Mouse (Mus musculus): ENCODE results near the gene Smco2. TPM values are rescaled to one million over a fixed set of nuclear protein-coding genes. Genes with fewer than 3 reads are reported as not detected.

Smco2 gene
- not detected in 2 replicates for polyA plus RNA-seq (2016; fragmentation: Nextera tagmentation; extraction: Ambion mirVana)

DNA sequence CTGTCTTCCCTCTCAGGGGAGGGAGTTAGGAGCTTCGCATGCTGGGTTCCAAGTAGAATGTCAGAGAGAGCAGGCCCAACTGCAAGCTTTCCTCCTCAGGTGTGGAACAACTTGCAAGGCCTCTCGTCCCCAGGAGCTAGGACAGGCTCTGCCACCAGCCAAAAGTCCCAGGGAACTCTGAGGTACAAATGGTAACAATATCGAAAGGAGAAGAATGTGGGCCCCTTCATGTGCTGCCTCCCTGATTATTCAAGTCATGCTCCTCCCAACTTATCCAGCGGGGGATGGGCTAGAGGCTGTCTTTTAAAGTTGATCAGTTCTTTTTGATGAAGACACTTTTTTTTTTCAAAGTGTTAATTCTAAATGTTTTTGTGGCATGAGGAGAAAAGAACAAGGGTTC is at the start of gene Smco2:
Gene Smco2, plus strand, starts transcription at position 55 of the 400 bp plus-strand sequence.
- Histone ChIP-seq H3K36me3 (no peaks in the 10 kb centered on the region), H3K4me1 (no peaks in the 10 kb centered on the region), H3K4me3 (no peak within 1 kb of the TSS), H3K27me3 (no peaks in the 10 kb centered on the region), H3K4me2 (replicated peaks) (no peak within 1 kb of the TSS), H3K9me3 (replicated peaks) (no peaks in the 10 kb centered on the region), H3K27ac (no peak within 1 kb of the TSS), H3K9ac (no peak within 1 kb of the TSS)
- no peak for ATAC-seq (ENCODE audit: low FRiP score)
- 73% methylated on average over 4 of the region's 4 CpGs for WGBS

DNA sequence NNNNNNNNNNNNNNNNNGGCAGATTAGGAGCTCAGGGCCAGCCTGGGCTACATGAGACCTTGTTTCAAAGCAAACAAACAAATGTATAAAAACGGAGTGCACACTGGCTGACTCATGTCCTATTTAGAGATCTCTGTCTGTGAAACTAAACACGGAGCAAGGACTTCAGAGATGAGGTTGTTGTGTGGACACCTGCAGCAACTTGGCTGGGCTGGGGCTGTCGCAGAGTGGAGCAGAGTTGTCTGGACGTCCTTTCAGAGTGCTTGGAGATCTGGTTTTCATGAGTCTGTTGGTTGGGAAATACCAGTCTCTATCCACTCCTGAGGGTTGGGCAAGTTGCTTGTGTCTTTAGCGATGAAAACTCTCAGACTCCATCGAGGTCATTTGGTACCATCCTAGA is 39.9 kb upstream of the Smco2 start:
- ATAC-seq (ENCODE audit: low FRiP score) = no peak
- H3K4me1 ChIP-seq = no peaks in the 10 kb centered on the region
- H3K4me2 ChIP-seq (replicated peaks) = no peak overlapping the region
- no peak overlapping the region for H3K4me3 ChIP-seq
- 89% methylated on average over 6 of the region's 6 CpGs for WGBS
- H3K27me3 ChIP-seq = no peaks in the 10 kb centered on the region
- no peaks in the 10 kb centered on the region for H3K9me3 ChIP-seq (replicated peaks)
- H3K27ac ChIP-seq = no peak overlapping the region
- no peak overlapping the region for H3K9ac ChIP-seq
- no peaks in the 10 kb centered on the region for H3K36me3 ChIP-seq

DNA sequence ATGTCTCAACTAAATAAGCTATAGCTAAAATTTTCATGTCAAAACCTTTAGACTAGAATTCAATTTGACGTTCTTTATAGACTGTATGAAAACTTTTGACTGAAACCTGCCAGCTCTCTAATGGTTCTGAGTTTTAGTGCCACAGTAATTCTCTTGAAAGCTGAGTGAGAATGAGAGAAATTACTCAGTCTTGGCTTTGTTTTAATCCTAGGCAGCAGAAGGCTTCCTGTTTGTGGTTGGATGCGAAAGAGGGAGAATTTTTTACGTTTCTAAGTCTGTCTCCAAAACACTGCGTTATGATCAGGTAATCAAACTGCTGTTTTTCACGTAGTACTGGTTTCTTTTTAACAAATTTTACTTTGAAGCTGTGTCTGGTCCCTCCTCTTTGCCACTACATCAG is 36.9 kb upstream of the Smco2 start:
- Histone ChIP-seq H3K4me3 (no peak overlapping the region), H3K27me3 (no peaks in the 10 kb centered on the region), H3K36me3 (no peaks in the 10 kb centered on the region), H3K27ac (no peak overlapping the region), H3K4me2 (replicated peaks) (no peak overlapping the region), H3K4me1 (no peaks in the 10 kb centered on the region), H3K9ac (no peak overlapping the region), H3K9me3 (replicated peaks) (no peaks in the 10 kb centered on the region)
- no peak for ATAC-seq (ENCODE audit: low FRiP score)
- 90% methylated on average over 5 of the region's 5 CpGs for WGBS

DNA sequence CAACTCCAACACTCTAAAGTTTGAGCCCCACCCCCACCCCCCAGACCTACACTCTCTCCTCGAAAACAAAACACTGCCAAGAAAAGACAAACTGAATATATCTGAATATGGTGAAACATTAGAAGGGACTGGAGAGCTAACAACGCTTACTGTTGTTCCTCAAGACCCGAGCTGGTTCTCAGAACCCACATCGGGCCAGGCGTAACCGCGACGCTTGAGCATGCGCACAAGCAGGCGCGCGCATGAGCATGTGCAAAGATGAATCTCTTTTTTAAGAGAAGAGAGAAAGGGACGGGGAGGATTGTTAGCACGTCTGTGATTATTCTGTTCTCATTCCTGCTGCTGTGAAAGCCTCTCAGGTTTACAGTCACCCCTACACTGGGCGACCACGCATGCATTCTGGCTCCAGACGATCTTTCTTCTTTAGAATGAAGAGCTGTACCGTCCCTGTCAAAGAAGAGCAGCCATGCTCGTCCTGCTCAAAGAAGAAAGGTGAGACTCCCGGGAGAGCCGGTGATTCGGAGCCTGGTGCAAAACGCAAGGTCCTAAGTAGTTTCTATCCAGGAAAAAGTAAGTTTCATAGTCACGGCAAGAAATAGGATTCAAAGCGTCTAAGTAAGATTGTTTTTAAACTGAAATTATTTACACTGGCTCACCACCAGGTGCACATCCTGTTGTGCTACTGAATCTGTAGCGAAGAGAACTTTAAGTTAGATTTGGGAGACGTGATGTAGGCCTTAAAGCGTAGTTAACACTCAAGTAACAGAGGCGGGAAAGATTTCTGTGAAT is 29.5 kb upstream of the Smco2 start:
- Histone ChIP-seq H3K4me2 (replicated peaks) (no peak overlapping the region), H3K4me3 (no peak overlapping the region), H3K36me3 (no peaks in the 10 kb centered on the region), H3K27me3 (no peaks in the 10 kb centered on the region), H3K9ac (no peak overlapping the region), H3K4me1 (no peaks in the 10 kb centered on the region), H3K27ac (no peak overlapping the region), H3K9me3 (replicated peaks) (no peaks in the 10 kb centered on the region)
- no peak for ATAC-seq (ENCODE audit: low FRiP score)
- 81% methylated on average over 29 of the region's 29 CpGs for WGBS

DNA sequence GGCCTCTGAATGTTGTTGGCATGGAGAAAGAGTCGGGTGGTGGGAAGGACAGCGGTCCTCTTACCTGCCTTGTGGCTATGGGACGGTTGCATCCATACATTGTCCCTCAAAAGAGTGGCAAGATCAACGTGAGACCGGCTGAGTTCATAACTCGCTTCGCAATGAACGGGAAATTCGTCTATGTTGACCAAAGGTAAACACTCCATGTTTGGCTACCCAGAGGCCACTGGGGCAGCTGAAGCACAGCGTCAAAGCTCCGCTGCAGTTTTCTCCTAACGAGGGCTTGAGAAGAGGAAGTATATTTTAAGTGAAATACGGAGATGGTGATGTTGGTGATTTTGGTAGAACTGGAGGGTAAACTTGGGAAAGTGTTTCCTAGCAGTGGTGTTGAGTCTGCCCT is 27.9 kb upstream of the Smco2 start:
- WGBS = 94% methylated on average over 13 of the region's 13 CpGs
- H3K27ac ChIP-seq = no peak overlapping the region
- H3K36me3 ChIP-seq = no peaks in the 10 kb centered on the region
- no peak for ATAC-seq (ENCODE audit: low FRiP score)
- no peak overlapping the region for H3K4me2 ChIP-seq (replicated peaks)
- no peak overlapping the region for H3K4me3 ChIP-seq
- H3K27me3 ChIP-seq = no peaks in the 10 kb centered on the region
- no peaks in the 10 kb centered on the region for H3K9me3 ChIP-seq (replicated peaks)
- no peak overlapping the region for H3K9ac ChIP-seq
- no peaks in the 10 kb centered on the region for H3K4me1 ChIP-seq

DNA sequence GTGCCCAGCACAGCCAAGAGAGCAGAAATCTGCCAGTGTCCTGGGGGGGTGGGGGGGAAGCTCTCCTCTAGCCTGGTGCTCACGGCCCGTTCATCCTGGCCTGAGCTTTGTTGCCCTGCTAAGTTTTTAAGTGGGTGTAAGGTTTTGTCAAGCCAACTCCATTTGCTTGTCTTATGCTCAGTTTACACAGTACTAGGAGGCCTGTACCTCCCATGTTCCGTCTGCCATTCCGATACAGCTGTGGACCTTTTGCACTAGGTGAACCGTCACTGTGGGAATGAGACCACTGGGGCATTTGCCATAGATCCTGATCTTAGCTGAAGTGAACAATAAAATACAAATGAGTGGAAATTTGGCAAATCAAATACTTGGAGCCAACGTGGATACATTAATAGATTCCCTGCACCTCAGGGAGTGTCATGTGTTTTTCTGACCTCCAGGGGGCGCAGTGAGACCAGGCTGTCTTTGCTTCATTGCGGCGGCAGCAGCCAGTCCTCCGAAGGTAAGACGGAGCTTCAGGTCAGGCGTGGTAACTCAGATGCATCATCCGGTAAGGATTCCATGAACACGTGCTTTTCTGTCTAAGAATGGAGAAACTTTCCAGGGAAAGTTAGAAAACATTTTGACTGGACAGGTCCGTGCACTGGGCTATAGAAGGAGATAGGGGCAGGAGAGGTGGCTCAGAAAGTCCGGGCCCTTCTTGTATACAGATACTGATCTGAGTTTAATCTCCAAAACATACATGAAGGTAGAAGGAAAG is 25.0 kb upstream of the Smco2 start:
- H3K4me3 ChIP-seq = no peak overlapping the region
- H3K27me3 ChIP-seq = no peaks in the 10 kb centered on the region
- no peak overlapping the region for H3K27ac ChIP-seq
- no peaks in the 10 kb centered on the region for H3K4me1 ChIP-seq
- 44% methylated on average over 16 of the region's 16 CpGs for WGBS
- peak; percentile 52 for ATAC-seq (ENCODE audit: low FRiP score)
- no peak overlapping the region for H3K9ac ChIP-seq
- no peaks in the 10 kb centered on the region for H3K36me3 ChIP-seq
- no peaks in the 10 kb centered on the region for H3K9me3 ChIP-seq (replicated peaks)
- no peak overlapping the region for H3K4me2 ChIP-seq (replicated peaks)

DNA sequence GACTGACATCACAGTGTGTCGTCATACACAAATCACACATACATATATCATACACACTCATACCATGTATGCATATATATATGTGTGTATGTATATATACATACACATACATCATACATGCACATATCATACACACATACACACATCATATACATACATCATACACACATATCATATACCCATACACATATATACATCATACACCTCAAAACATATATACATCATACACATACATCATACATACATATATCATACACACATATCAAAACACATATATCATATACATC is 24.5 kb upstream of the Smco2 start:
- WGBS = 84% methylated on average over 1 of the region's 1 CpGs
- Histone ChIP-seq H3K27me3 (no peaks in the 10 kb centered on the region), H3K9me3 (replicated peaks) (no peaks in the 10 kb centered on the region), H3K4me1 (no peaks in the 10 kb centered on the region), H3K9ac (no peak overlapping the region), H3K27ac (no peak overlapping the region), H3K4me2 (replicated peaks) (no peak overlapping the region), H3K36me3 (no peaks in the 10 kb centered on the region), H3K4me3 (no peak overlapping the region)
- ATAC-seq (ENCODE audit: low FRiP score) = no peak

DNA sequence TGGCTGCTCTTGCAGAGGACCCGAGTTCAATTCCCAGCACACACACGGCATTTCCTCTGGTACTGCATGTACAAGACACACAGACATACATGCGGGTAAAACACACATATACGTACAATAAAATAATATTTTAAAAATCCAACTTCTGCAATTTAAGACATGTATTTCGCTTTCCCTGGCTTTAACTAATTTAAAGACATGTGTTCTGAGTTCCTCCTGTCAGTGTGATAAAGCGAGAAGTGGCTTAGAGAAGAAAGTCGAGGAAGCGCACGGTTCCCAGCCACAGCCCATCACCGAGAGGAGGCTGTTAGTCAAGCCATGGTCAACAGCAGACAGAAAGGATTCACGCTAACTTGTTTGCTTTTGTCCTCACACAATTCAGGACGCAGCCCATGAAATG is 18.6 kb upstream of the Smco2 start:
- H3K27me3 ChIP-seq = no peaks in the 10 kb centered on the region
- H3K27ac ChIP-seq = no peak overlapping the region
- no peak overlapping the region for H3K9ac ChIP-seq
- 76% methylated on average over 12 of the region's 12 CpGs for WGBS
- H3K4me2 ChIP-seq (replicated peaks) = no peak overlapping the region
- no peaks in the 10 kb centered on the region for H3K36me3 ChIP-seq
- no peaks in the 10 kb centered on the region for H3K9me3 ChIP-seq (replicated peaks)
- ATAC-seq (ENCODE audit: low FRiP score) = no peak
- peaks cover 3% of the 10 kb centered on the region; the same call in 1 of the 2 replicates for H3K4me1 ChIP-seq
- H3K4me3 ChIP-seq = no peak overlapping the region

DNA sequence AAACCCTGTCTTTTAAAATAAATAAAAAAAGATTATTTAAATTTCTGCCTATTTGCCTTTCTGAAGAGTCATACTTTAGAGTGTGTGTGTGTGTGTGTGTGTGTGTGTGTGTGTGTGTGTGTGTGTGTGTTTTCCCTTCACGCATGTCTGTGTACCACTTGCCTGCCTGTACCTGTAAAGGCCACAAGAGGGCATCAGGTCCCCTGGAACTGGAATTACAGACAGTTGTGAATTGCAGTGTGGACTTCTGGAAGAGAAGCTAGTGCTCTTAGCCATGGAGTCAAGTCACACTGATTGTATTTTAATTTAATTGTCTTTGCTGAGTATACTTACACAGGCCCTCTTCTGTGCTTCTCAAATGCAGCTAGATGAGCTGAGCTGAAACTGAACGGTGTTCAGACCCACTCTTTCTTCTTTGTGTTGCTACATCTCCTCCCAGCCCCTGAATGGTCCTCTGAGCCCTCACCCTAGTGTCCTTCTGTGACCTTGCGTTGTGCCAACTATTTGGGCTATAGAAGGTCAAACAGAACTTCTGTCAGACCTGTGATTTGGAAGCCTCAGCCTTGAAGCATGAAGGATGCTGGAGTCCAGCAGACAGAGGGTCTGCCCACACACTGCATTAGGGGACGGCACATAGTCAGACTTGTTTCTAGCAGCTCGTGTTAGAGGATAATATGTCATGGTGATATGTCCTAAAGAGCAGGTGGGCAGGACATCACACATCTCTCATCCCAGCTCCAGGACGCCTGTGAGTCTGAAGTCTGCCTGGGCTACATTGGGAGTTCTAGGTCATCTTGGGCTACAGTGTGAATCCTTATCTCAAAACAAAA is 16.2 kb upstream of the Smco2 start:
- H3K4me3 ChIP-seq = no peak overlapping the region
- no peak overlapping the region for H3K4me2 ChIP-seq (replicated peaks)
- no peaks in the 10 kb centered on the region for H3K9me3 ChIP-seq (replicated peaks)
- ATAC-seq (ENCODE audit: low FRiP score) = peak; percentile 50
- WGBS = 82% methylated on average over 6 of the region's 6 CpGs
- no peaks in the 10 kb centered on the region for H3K36me3 ChIP-seq
- no peak overlapping the region for H3K9ac ChIP-seq
- no peak overlapping the region for H3K27ac ChIP-seq
- peaks cover 3% of the 10 kb centered on the region; the same call in 1 of the 2 replicates for H3K4me1 ChIP-seq
- no peaks in the 10 kb centered on the region for H3K27me3 ChIP-seq

DNA sequence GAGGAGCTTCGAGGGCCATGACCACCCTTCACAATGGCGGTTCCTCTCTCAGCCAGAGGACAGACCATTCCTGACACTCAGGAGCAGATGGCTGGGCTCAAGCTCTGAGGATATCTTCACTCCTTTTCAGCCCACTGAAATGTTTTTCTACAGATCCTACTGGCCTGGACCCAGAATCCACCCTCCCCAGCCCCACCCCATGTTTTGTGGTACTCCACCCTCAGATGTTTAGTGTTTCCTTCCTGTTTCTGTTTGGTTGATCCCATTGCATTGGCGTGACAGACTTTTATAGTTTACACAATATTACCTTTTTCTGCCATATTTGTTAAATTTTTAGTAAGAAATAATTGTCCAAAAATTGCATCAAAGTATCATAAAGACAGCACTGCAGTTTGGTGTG is 15.6 kb upstream of the Smco2 start:
- Histone ChIP-seq H3K27ac (no peak overlapping the region), H3K4me1 (peaks cover 3% of the 10 kb centered on the region; the same call in 1 of the 2 replicates), H3K9ac (no peak overlapping the region), H3K4me3 (no peak overlapping the region), H3K9me3 (replicated peaks) (no peaks in the 10 kb centered on the region), H3K4me2 (replicated peaks) (no peak overlapping the region), H3K27me3 (no peaks in the 10 kb centered on the region), H3K36me3 (no peaks in the 10 kb centered on the region)
- ATAC-seq (ENCODE audit: low FRiP score) = no peak
- 90% methylated on average over 3 of the region's 3 CpGs for WGBS

DNA sequence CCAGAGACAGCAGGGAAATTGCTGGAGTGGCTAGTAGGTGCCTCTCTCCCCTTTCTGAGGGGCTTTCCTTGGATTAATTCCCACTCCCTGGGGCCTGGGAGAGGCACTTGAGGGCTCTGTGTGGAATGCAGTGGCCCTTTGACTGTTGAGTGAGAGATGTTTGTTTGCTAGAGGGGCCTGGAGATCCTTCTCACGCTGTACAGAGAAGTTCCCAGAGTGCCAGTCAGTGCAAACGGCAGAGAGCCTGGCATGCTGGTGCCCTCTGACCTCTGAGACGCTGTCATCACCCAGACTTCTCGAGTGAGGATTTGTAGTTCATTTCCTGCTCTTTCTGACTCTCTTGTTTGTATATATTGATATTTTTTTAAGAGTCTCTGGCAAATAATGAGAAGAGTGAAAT is 14.1 kb upstream of the Smco2 start:
- Histone ChIP-seq H3K4me3 (no peak overlapping the region), H3K4me1 (peaks cover 3% of the 10 kb centered on the region; the same call in 1 of the 2 replicates), H3K4me2 (replicated peaks) (no peak overlapping the region), H3K9me3 (replicated peaks) (no peaks in the 10 kb centered on the region), H3K27ac (no peak overlapping the region), H3K27me3 (no peaks in the 10 kb centered on the region), H3K36me3 (no peaks in the 10 kb centered on the region), H3K9ac (no peak overlapping the region)
- WGBS = 30% methylated on average over 4 of the region's 4 CpGs
- ATAC-seq (ENCODE audit: low FRiP score) = no peak

DNA sequence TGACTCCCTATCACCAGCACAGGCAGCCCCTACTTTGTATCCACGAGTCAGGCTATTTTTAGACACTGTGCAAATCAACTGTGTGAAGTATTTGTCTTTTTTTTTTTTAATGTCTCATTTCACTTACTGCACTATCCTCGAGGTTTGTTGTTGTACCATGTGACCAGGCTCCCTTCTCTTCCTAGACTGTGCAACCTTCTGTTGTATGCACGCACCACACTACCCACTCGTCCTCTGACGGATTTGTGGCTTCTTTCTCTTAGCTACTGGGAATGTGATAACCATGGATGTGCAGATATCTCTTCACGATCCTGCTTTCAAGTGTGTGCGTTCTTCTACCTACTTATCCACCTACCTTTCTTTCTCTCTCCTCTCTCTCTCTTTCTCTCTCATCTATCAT is 12.6 kb upstream of the Smco2 start:
- Histone ChIP-seq H3K4me1 (peaks cover 3% of the 10 kb centered on the region; the same call in 1 of the 2 replicates), H3K27me3 (no peaks in the 10 kb centered on the region), H3K27ac (no peak overlapping the region), H3K4me2 (replicated peaks) (no peak overlapping the region), H3K4me3 (no peak overlapping the region), H3K9me3 (replicated peaks) (no peaks in the 10 kb centered on the region), H3K9ac (no peak overlapping the region), H3K36me3 (no peaks in the 10 kb centered on the region)
- 85% methylated on average over 7 of the region's 7 CpGs for WGBS
- no peak for ATAC-seq (ENCODE audit: low FRiP score)
